Mouse (Mus musculus) limb, embryonic 11.5 days (tissue): ENCODE data around the gene Rbms2. TPM values are rescaled to one million over a fixed set of nuclear protein-coding genes. Genes with fewer than 3 reads are reported as not detected.
A peak's percentile ranks its signal among the peaks of the same experiment; 100 is the strongest.
"Not testable (repeated sequence)": the region's sequence is repeated elsewhere in the genome, so short reads cannot be mapped to it uniquely, and the experiment has no call there.

Experiments used
- ATAC-seq: fragments of 200-750 bp; cut with Nextera tagmentation; 2 replicates; pipeline ENCODE4 v1.8.0; 2017; ENCODE audit warnings: low read depth; ENCODE audit not compliant: insufficient number of reproducible peaks, low FRiP score, low TSS enrichment
- DNase-seq: peaks from one replicate; pipeline ENCODE4 v3.0.0-alpha.2; 2015; ENCODE audit warnings: low spot score
- H3K27ac ChIP-seq: fragments of 300-500 bp; sonication (generic); replicated peaks from 2 replicates; pipeline ENCODE4 v1.5.1; 2014; ENCODE audit warnings: low read depth, mild to moderate bottlenecking, low read length
- H3K27me3 ChIP-seq: fragments of 300-500 bp; sonication (generic); 2 replicates; pipeline ENCODE4 v1.6.1; 2014; ENCODE audit warnings: mild to moderate bottlenecking, low read length, mixed read lengths; ENCODE audit not compliant: control insufficient read depth, insufficient read depth
- H3K36me3 ChIP-seq: fragments of 300-500 bp; sonication (generic); 2 replicates; pipeline ENCODE4 v1.6.1; 2014; ENCODE audit warnings: mild to moderate bottlenecking, low read length, moderate library complexity, mixed read lengths; ENCODE audit not compliant: control insufficient read depth, insufficient read depth
- H3K4me1 ChIP-seq: fragments of 300-500 bp; sonication (generic); 2 replicates; pipeline ENCODE4 v1.6.1; 2014; ENCODE audit warnings: low read length, mixed read lengths; ENCODE audit not compliant: control insufficient read depth, insufficient read depth
- H3K4me2 ChIP-seq: fragments of 300-500 bp; sonication (generic); 2 replicates; pipeline ENCODE4 v1.6.1; 2014; ENCODE audit warnings: low read depth, mild to moderate bottlenecking, moderate library complexity; ENCODE audit not compliant: severe bottlenecking
- H3K4me3 ChIP-seq: fragments of 300-500 bp; sonication (generic); 2 replicates; pipeline ENCODE4 v1.5.1; 2014; ENCODE audit warnings: low read depth, low read length
- H3K9ac ChIP-seq: fragments of 300-500 bp; sonication (generic); 2 replicates; pipeline ENCODE4 v1.6.1; 2014; ENCODE audit warnings: mild to moderate bottlenecking, low read length
- H3K9me3 ChIP-seq: fragments of 300-500 bp; sonication (generic); 2 replicates; pipeline ENCODE4 v1.6.1; 2016; ENCODE audit warnings: low read length; ENCODE audit not compliant: control insufficient read depth
- WGBS: fragments of 180-500 bp; shearing (Covaris S2); extraction: QIAGEN DNeasy Blood & Tissue Kit; methylation state at CpG from one replicate; pipeline ENCODE4 v1.1.7; 2014; 5-methylcytosine and 5-hydroxymethylcytosine counted together
- polyA plus RNA-seq: library from polyadenylated mRNA; unstranded; fragments of >200 nt; fragmentation: Nextera tagmentation; extraction: Ambion mirVana; gene quantifications from 2 replicates; pipeline ENCODE4 v1.2.1, GENCODE M21; 2014

The Rbms2 gene
- polyA plus RNA-seq, 1 experiment from 2014 or later, result 25.2 TPM

DNA sequence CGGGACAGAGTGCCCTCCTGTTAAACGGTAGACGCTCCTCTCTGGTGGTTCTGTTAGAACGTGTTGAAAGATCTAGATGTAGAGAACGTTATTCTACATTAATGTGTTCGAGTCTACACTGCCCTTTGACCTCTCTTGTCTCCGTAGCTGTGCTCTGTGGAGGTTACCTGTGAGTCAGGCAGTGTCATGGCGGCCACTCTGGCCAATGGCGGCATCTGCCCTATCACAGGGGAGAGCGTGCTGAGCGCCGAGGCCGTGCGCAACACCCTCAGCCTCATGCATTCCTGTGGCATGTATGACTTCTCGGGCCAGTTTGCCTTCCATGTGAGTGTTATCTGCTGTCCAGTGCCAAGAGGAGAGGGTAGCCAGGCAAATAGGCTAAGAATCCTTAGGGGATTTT, 24.8 kb upstream of the Rbms2 start:
- no peak overlapping the region for H3K9ac ChIP-seq
- no peaks in the 10 kb centered on the region for H3K4me1 ChIP-seq
- H3K27ac ChIP-seq, result no peak overlapping the region
- no peaks in the 10 kb centered on the region; the same call in 1 of the 2 replicates for H3K36me3 ChIP-seq
- 90% methylated on average over 15 of the region's 15 CpGs for WGBS
- H3K4me3 ChIP-seq, result no peak overlapping the region
- DNase-seq, result no peak
- no peak overlapping the region for H3K4me2 ChIP-seq
- ATAC-seq, result no peak
- H3K9me3 ChIP-seq, result no peaks in the 10 kb centered on the region
- H3K27me3 ChIP-seq, result no peaks in the 10 kb centered on the region

DNA sequence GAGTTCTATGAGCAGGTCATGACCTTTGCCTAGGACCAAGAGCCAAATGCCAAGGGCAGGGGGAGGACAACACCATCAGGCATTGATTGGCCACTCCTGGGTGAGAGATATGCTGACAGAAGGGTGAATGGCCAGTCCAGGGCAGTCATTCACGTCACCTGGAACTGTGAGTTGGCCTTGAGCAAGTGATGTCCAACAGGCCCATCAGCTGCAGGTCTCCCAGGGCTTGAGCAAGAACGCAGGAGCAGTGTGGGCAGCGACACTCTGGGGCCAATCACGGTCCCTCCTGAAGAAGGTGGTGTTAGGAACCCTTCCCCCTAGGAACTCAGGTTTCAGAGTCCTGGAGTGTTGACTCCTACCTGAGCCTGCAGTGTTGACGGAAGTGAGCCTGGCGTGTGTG, 21.8 kb upstream of the Rbms2 start:
- ATAC-seq (no peak), DNase-seq (no peak)
- Histone ChIP-seq H3K4me1 (no peaks in the 10 kb centered on the region), H3K9ac (no peak overlapping the region), H3K27ac (no peak overlapping the region), H3K9me3 (no peaks in the 10 kb centered on the region), H3K4me2 (no peak overlapping the region), H3K4me3 (no peak overlapping the region), H3K27me3 (no peaks in the 10 kb centered on the region), H3K36me3 (no peaks in the 10 kb centered on the region)
- WGBS, result 68% methylated on average over 6 of the region's 6 CpGs

GRCm38 (mm10) chr10:128194551-128195461, 14.7 kb upstream of the Rbms2 start:
- no peaks in the 10 kb centered on the region for H3K36me3 ChIP-seq
- peak overlapping the region; percentile 96 for H3K4me2 ChIP-seq
- H3K4me3 ChIP-seq, result peak overlapping the region; percentile 68
- DNase-seq (no peak), ATAC-seq (peak; percentile 88)
- peaks cover 13% of the 10 kb centered on the region for H3K27me3 ChIP-seq
- under 1% methylated on average over 47 of the region's 79 CpGs for WGBS
- H3K4me1 ChIP-seq, result peaks cover 8% of the 10 kb centered on the region; the same call in 1 of the 2 replicates
- peak overlapping the region; percentile 42 for H3K9ac ChIP-seq
- H3K27ac ChIP-seq, result no peak overlapping the region
- H3K9me3 ChIP-seq, result no peaks in the 10 kb centered on the region; the same call in 1 of the 2 replicates

DNA sequence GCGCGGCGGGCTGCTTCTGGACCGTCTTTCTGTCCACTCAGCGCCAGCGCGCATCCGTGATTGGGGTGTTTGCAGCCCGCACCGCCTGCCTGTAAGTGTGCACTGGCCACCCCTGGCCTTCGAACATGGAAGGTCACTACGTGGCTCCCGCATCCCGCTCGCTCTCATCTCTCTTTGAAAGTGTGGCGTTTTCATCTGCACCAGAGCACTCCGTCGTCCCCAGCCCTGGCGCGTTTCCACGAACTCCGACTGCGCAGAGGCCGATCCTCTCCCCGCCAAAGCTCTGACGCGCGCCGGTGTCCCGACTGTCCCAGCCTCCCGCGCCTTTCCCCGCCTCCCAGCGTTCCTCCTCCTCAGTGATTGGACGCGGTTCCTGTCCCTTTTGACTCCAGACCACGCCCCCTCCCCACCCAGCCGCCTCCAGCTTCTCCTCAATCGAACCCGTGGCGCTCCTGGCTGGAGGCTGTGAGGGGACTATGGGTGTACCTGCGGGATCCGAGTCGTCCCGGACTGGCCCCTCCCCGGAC, 14.0 kb upstream of the Rbms2 start, which contains the start of gene Gls2:
Gene Gls2, plus strand, starts transcription at position 434 of the 527 bp plus-strand sequence.
- no peak within 1 kb of the TSS for H3K27ac ChIP-seq

DNA sequence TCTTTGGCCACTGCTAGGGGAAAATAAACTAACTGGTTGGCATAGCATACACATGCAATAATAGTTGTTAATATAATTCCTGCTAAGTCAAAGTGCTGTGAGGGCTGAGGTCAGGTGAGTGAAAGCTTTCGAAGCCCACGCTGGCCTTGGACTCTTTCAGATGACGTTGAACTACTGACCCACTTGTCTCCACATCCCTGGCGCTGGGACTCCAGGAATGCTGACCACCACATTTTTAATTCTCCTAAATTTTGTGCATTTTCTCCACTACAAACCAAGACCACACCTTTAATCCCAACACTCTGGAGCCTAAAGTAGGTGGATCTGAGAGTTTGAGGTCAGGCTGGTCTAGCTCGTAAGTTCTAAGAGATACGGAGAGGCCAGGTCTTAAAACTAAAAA, 13.0 kb upstream of the Rbms2 start:
- peaks cover 13% of the 10 kb centered on the region for H3K27me3 ChIP-seq
- H3K9ac ChIP-seq, result no peak overlapping the region
- H3K27ac ChIP-seq, result no peak overlapping the region
- no peak overlapping the region for H3K4me2 ChIP-seq
- no peak for DNase-seq
- no peaks in the 10 kb centered on the region for H3K36me3 ChIP-seq
- H3K4me1 ChIP-seq, result peaks cover 8% of the 10 kb centered on the region; the same call in 1 of the 2 replicates
- no peaks in the 10 kb centered on the region; the same call in 1 of the 2 replicates for H3K9me3 ChIP-seq
- no peak for ATAC-seq
- 93% methylated on average over 6 of the region's 6 CpGs for WGBS
- H3K4me3 ChIP-seq, result no peak overlapping the region

More for the DNA sequence above, 14.0 kb upstream of the Rbms2 start, which contains the start of gene Gls2:
- H3K4me1 ChIP-seq, result peaks cover 8% of the 10 kb centered on the region; the same call in 1 of the 2 replicates
- no peaks in the 10 kb centered on the region for H3K36me3 ChIP-seq
- peak; percentile 98 for DNase-seq
- H3K9me3 ChIP-seq, result no peaks in the 10 kb centered on the region; the same call in 1 of the 2 replicates
- H3K27me3 ChIP-seq, result peaks cover 13% of the 10 kb centered on the region
- under 1% methylated on average over 45 of the region's 46 CpGs for WGBS
- H3K9ac ChIP-seq, result peak within 1 kb of the TSS; percentile 64
- H3K4me3 ChIP-seq, result peak within 1 kb of the TSS; percentile 68
- ATAC-seq, result peak; percentile 93
- H3K4me2 ChIP-seq, result peak within 1 kb of the TSS; percentile 96

GRCm38 (mm10) chr10:128192030-128192766, 12.1 kb upstream of the Rbms2 start:
- not testable (repeated sequence) for H3K9ac ChIP-seq, H3K4me1 ChIP-seq, H3K27ac ChIP-seq, H3K4me2 ChIP-seq, DNase-seq, ATAC-seq, H3K4me3 ChIP-seq, H3K36me3 ChIP-seq, H3K9me3 ChIP-seq
- H3K27me3 ChIP-seq, result peaks cover 13% of the 10 kb centered on the region
- 95% methylated on average over 3 of the region's 3 CpGs for WGBS

GRCm38 (mm10) chr10:128191472-128191871, 11.4 kb upstream of the Rbms2 start:
- Histone ChIP-seq H3K27ac (no peak overlapping the region), H3K27me3 (peaks cover 13% of the 10 kb centered on the region), H3K4me2 (no peak overlapping the region), H3K4me1 (peaks cover 8% of the 10 kb centered on the region; the same call in 1 of the 2 replicates), H3K9me3 (no peaks in the 10 kb centered on the region; the same call in 1 of the 2 replicates), H3K36me3 (no peaks in the 10 kb centered on the region), H3K9ac (no peak overlapping the region), H3K4me3 (no peak overlapping the region)
- ATAC-seq (no peak), DNase-seq (no peak)
- 62% methylated on average over 2 of the region's 2 CpGs for WGBS

DNA sequence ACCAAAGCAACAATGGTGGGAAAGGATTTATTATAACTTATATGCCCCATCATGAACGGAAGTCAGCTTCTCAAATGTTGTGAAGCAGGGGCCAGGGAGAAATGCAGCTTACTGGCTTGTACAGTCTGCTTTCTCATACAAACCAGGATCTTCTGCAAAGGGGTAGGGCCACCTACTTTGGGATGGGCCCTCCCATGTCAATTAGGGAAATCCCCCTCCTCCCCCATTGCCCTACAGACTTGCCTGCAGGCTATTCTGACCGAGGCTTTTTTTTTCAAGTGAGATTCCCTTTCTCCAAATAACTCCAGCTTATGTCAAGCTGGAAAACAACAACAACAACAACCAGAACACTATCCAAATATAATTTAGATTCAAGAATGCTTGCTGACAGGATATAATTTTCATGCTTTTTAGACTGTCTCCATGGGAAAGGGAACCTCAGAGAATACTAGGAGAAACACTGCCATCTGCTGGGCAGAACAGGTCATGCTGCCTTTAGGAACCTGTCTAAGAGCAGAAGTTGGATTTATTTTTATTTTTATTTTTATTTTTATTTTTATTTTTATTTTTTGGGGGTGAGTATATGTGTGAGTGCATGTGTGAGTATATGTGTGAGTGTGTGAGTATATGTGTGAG, 8.3 kb upstream of the Rbms2 start:
- 42% methylated on average over 2 of the region's 2 CpGs for WGBS
- Histone ChIP-seq H3K4me3 (no peak overlapping the region), H3K36me3 (no peaks in the 10 kb centered on the region), H3K9me3 (no peaks in the 10 kb centered on the region), H3K4me1 (no peaks in the 10 kb centered on the region), H3K27ac (no peak overlapping the region), H3K4me2 (no peak overlapping the region), H3K9ac (no peak overlapping the region), H3K27me3 (no peaks in the 10 kb centered on the region)
- ATAC-seq (no peak), DNase-seq (peak; percentile 84)
